ENCODE assay signal across 15 mouse cellular contexts in genomic region chr3:123591319-123591718, GRCm38 (mm10).
DNase-seq lines count a peak whose midpoint lies in the region; ATAC-seq and TF ChIP-seq lines count a peak whose summit lies in the region.
"Had no signal": no experiment of that assay in that cellular context is flagged by ENCODE, and none has a peak within 500 bp of the region (broad histone marks: within the 10 kb centered on the region; RNA-seq: fewer than 3 reads in every experiment).

No protein-coding gene starts in this region.

- no peaks in the 10 kb centered on the region for H3K9me3 ChIP-seq in liver, embryonic 14.5 days (ENCODE audit: control insufficient read depth, low read length)
- no peaks in the 10 kb centered on the region for H3K9me3 ChIP-seq in liver, embryonic 11.5 days (ENCODE audit: control insufficient read depth, low read length)
- H3K9me3 ChIP-seq: forebrain, embryonic 10.5 days; hindbrain, embryonic 12.5 days had no signal

- TF ChIP-seq CTCF in liver, embryonic 14.5 days (IDR thresholded peaks at IDR 0.05; ENCODE audit: low read depth): peak; percentile 52

- no peak overlapping the region for H3K4me2 ChIP-seq in liver, embryonic 14.5 days (ENCODE audit: low read depth)
- no peak overlapping the region for H3K4me2 ChIP-seq in liver, embryonic 11.5 days
- H3K4me2 ChIP-seq: hindbrain, embryonic 12.5 days had no signal

- H3K36me3 ChIP-seq in liver, embryonic 14.5 days (replicated peaks; ENCODE audit: control insufficient read depth, insufficient read depth, low read depth): no peaks in the 10 kb centered on the region
- H3K36me3 ChIP-seq in liver, embryonic 11.5 days (ENCODE audit: control insufficient read depth, insufficient read depth, low read length): no peaks in the 10 kb centered on the region
- H3K36me3 ChIP-seq: forebrain, embryonic 10.5 days; hindbrain, embryonic 12.5 days had no signal

- H3K27me3 ChIP-seq in liver, embryonic 14.5 days (ENCODE audit: control insufficient read depth, insufficient read depth, low read length): no peaks in the 10 kb centered on the region
- H3K27me3 ChIP-seq in liver, embryonic 11.5 days (replicated peaks; ENCODE audit: control insufficient read depth, insufficient read depth, low read length): no peaks in the 10 kb centered on the region
- H3K27me3 ChIP-seq: hindbrain, embryonic 12.5 days had no signal

- H3K9ac ChIP-seq in liver, embryonic 14.5 days (replicated peaks): no peak overlapping the region
- H3K9ac ChIP-seq in liver, embryonic 11.5 days (ENCODE audit: low read depth, low read length): no peak overlapping the region
- H3K9ac ChIP-seq: hindbrain, embryonic 12.5 days had no signal

- no peak overlapping the region for H3K4me3 ChIP-seq in liver, embryonic 14.5 days (ENCODE audit: insufficient read depth in 1 of 2, low read depth in 2 of 2, low read length in 2 of 2)
- H3K4me3 ChIP-seq in liver, embryonic 11.5 days (ENCODE audit: low read depth, low read length): no peak overlapping the region
- H3K4me3 ChIP-seq: forebrain, embryonic 10.5 days; hindbrain, embryonic 12.5 days had no signal

- H3K27ac ChIP-seq in liver, embryonic 14.5 days: no peak overlapping the region
- H3K27ac ChIP-seq in liver, embryonic 11.5 days (ENCODE audit: low read depth, low read length): no peak overlapping the region
- H3K27ac ChIP-seq: forebrain, embryonic 10.5 days; hindbrain, embryonic 12.5 days; macrophage had no signal

- TF ChIP-seq EP300 in liver, embryonic 14.5 days (IDR thresholded peaks at IDR 0.05; ENCODE audit: low read depth): no peak

- no peaks in the 10 kb centered on the region for H3K4me1 ChIP-seq in liver, embryonic 14.5 days (replicated peaks; ENCODE audit: control insufficient read depth in 2 of 2, insufficient read depth in 2 of 2, low read length in 1 of 2)
- no peaks in the 10 kb centered on the region for H3K4me1 ChIP-seq in liver, embryonic 11.5 days (replicated peaks; ENCODE audit: control insufficient read depth, insufficient read depth, low read length)
- H3K4me1 ChIP-seq: forebrain, embryonic 10.5 days; hindbrain, embryonic 12.5 days had no signal

- 44% methylated on average over 17 of the region's 17 CpGs for WGBS in liver, embryonic 14.5 days (ENCODE audit: insufficient replicate concordance)
- WGBS in liver, embryonic 11.5 days: 47% methylated on average over 17 of the region's 17 CpGs

- DNase-seq in liver, embryonic 14.5 days (ENCODE audit: low read depth in 3 of 3, low spot score in 3 of 3): no peak
- DNase-seq in liver, embryonic 11.5 days (ENCODE audit: low spot score): no peak
- peak; percentile 17 for DNase-seq in ES-CJ7 (ENCODE audit: low read depth, low spot score)
- peak; percentile 45 for DNase-seq in testis, postnatal 10 days (ENCODE audit: low spot score)
- DNase-seq in embryo, embryonic 11 days: no peak
- DNase-seq: cerebellum, adult 9-10 months; heart, adult 11 months; kidney, adult 2 months; retina, postnatal 1 day had no signal

- no peak for ATAC-seq in liver, embryonic 14.5 days (ENCODE audit: insufficient read depth)
- no peak for ATAC-seq in liver, embryonic 11.5 days (replicated peaks; ENCODE audit: low FRiP score)
- peak; percentile 81 for ATAC-seq in common myeloid progenitor, adult 5-6 weeks (replicated peaks; ENCODE audit: low read depth, poor library complexity, severe bottlenecking)
- no peak for ATAC-seq in erythroblast, adult 5-6 weeks (replicated peaks; ENCODE audit: low FRiP score, poor library complexity, severe bottlenecking)
- ATAC-seq: midbrain, embryonic 16.5 days had no signal

Comparison
In these comparisons a context has a peak if more than half of its experiments do, and no peak if none do; other contexts are left out.
1. DNase-seq: peak in ES-CJ7 (single experiment) and testis, postnatal 10 days (single experiment); none in liver, embryonic 14.5 days (0 of 3), liver, embryonic 11.5 days (single experiment) and embryo, embryonic 11 days (single experiment).